Mouse (Mus musculus) bone marrow, adult 2 months (tissue): ENCODE measurements around the gene Otulin.

Source experiments
- CTCF ChIP-seq: fragments of 200-500 bp; IDR thresholded peaks from 2 replicates; pipeline ENCODE4 v1.5.1; 2011; ENCODE audit warnings: low read length, control low read depth; ENCODE audit not compliant: control insufficient read depth, insufficient read depth
- POLR2A ChIP-seq: fragments of 200-500 bp; IDR thresholded peaks from 2 replicates; pipeline ENCODE4 v1.6.1; 2011; ENCODE audit warnings: low read depth, mild to moderate bottlenecking, control low read depth, low read length, borderline replicate concordance; ENCODE audit not compliant: control insufficient read depth

- TF ChIP-seq CTCF (no peak), POLR2A (no peak)
These were observed 132.4 kb downstream of the Otulin start for GRCm38 (mm10) chr15:27498078-27498477.
